Mouse (Mus musculus) left cerebral cortex, adult 18-20 months (tissue): Measurements from ENCODE around the gene Cntnap2. TPM values are rescaled to one million over a fixed set of nuclear protein-coding genes. Genes with fewer than 3 reads are reported as not detected.

Source experiments
- DNase-seq, 2 experiments: peaks; one replicate each; pipeline ENCODE4 v3.0.0; 2021 to 2022; ENCODE audit warnings: low spot score in 2 of 2, mixed read lengths in 1 of 2
- total RNA-seq, 2 experiments: library from RNA; stranded (reverse); gene quantifications; 2 replicates each; pipeline ENCODE4 v1.2.3; 2021

Cntnap2 gene
- total RNA-seq, 2 experiments from 2014 or later: 109 TPM

- DNase-seq: peak; percentile 45 to 68
Measured at GRCm38 (mm10) chr6:45323505-45323904, 264.3 kb downstream of the Cntnap2 start.

- DNase-seq: no peak
Measured at GRCm38 (mm10) chr6:45327952-45328485, 268.9 kb downstream of the Cntnap2 start.

- DNase-seq: no peak
Measured at GRCm38 (mm10) chr6:45345396-45345795, 286.2 kb downstream of the Cntnap2 start.

GRCm38 (mm10) chr6:45345953-45346352, 286.8 kb downstream of the Cntnap2 start:
- DNase-seq: no peak

GRCm38 (mm10) chr6:45366442-45366841, 307.3 kb downstream of the Cntnap2 start:
- DNase-seq: no peak

- DNase-seq: no peak
Measured at GRCm38 (mm10) chr6:45381126-45381525, 322.0 kb downstream of the Cntnap2 start.

GRCm38 (mm10) chr6:45389034-45389433, 329.9 kb downstream of the Cntnap2 start:
- DNase-seq: no peak

- DNase-seq: no peak
Measured at GRCm38 (mm10) chr6:45413629-45414028, 354.5 kb downstream of the Cntnap2 start.

GRCm38 (mm10) chr6:45455424-45455823, 396.3 kb downstream of the Cntnap2 start:
- peak in 1 of 2 experiments; percentile 7 for DNase-seq

GRCm38 (mm10) chr6:45518221-45518620, 459.1 kb downstream of the Cntnap2 start:
- DNase-seq: no peak

- DNase-seq: no peak
Measured at GRCm38 (mm10) chr6:45536999-45537398, 477.8 kb downstream of the Cntnap2 start.

GRCm38 (mm10) chr6:45544319-45544875, 485.2 kb downstream of the Cntnap2 start:
- DNase-seq: no peak

GRCm38 (mm10) chr6:45559724-45560123, 500.6 kb downstream of the Cntnap2 start:
- DNase-seq: no peak

- DNase-seq: peak; percentile 18 to 20
Measured at GRCm38 (mm10) chr6:45584467-45585094, 525.4 kb downstream of the Cntnap2 start.

GRCm38 (mm10) chr6:45589084-45589483, 529.9 kb downstream of the Cntnap2 start:
- no peak for DNase-seq

- DNase-seq: no peak
Measured at GRCm38 (mm10) chr6:45647017-45647416, 587.9 kb downstream of the Cntnap2 start.

- DNase-seq: no peak
Measured at GRCm38 (mm10) chr6:45648419-45648818, 589.3 kb downstream of the Cntnap2 start.

- no peak for DNase-seq
Measured at GRCm38 (mm10) chr6:45700287-45700686, 641.1 kb downstream of the Cntnap2 start.

- no peak for DNase-seq
Measured at GRCm38 (mm10) chr6:45791612-45792011, 732.5 kb downstream of the Cntnap2 start.

GRCm38 (mm10) chr6:45841626-45842341, 782.6 kb downstream of the Cntnap2 start:
- DNase-seq: no peak

- DNase-seq: peak in 1 of 2 experiments; percentile 2
Measured at GRCm38 (mm10) chr6:45843736-45844135, 784.6 kb downstream of the Cntnap2 start.

GRCm38 (mm10) chr6:45871409-45871992, 812.3 kb downstream of the Cntnap2 start:
- DNase-seq: no peak
